Mouse (Mus musculus) spleen, adult 2 months (tissue): ENCODE data around the gene Odc1.

ENCODE experiments used
- CTCF ChIP-seq: fragments of 200-500 bp; IDR thresholded peaks from 2 replicates; pipeline ENCODE4 v1.5.1; 2011; ENCODE audit warnings: mild to moderate bottlenecking, inconsistent platforms; ENCODE audit not compliant: insufficient read depth, insufficient read length, insufficient replicate concordance; ENCODE audit errors: extremely low read depth
- POLR2A ChIP-seq: fragments of 200-500 bp; IDR thresholded peaks from 2 replicates; pipeline ENCODE4 v1.6.1; 2011; ENCODE audit warnings: low read depth, low read length, inconsistent platforms

- TF ChIP-seq CTCF, result no peak
- no peak for TF ChIP-seq POLR2A
Observed at GRCm38 (mm10) chr12:17588906-17589612, 44.5 kb downstream of the Odc1 start.
